Mouse (Mus musculus): ENCODE data around the gene Sapcd2. TPM values are rescaled to one million over a fixed set of nuclear protein-coding genes. Genes with fewer than 3 reads are reported as not detected.

Sapcd2 gene
- polyA plus RNA-seq, 1 experiment from 2014 or later: 25.5 TPM

Other genes starting within 250 kb of the Sapcd2 start
- 26.8 and 33.9 TPM in 2 replicates for gene Nrarp, start 191.6 kb upstream of the Sapcd2 start, polyA plus RNA-seq (2015; fragmentation: Nextera tagmentation; extraction: Ambion mirVana)
- gene Tor4a, start 175.4 kb upstream of the Sapcd2 start, polyA plus RNA-seq (2015; fragmentation: Nextera tagmentation; extraction: Ambion mirVana): 1.1 and 1.2 TPM in 2 replicates
- gene Nelfb, start 160.8 kb upstream of the Sapcd2 start, polyA plus RNA-seq (2015; fragmentation: Nextera tagmentation; extraction: Ambion mirVana): 113 and 117 TPM in 2 replicates
- gene Stpg3, start 157.7 kb upstream of the Sapcd2 start, polyA plus RNA-seq (2015; fragmentation: Nextera tagmentation; extraction: Ambion mirVana): not detected in 2 replicates
- gene Fam166a, start 153.6 kb upstream of the Sapcd2 start, polyA plus RNA-seq (2015; fragmentation: Nextera tagmentation; extraction: Ambion mirVana): 0.89 TPM in 1 of 2 replicates, not detected in the other
- 362 and 392 TPM in 2 replicates for gene Tubb4b, start 147.6 kb upstream of the Sapcd2 start, polyA plus RNA-seq (2015; fragmentation: Nextera tagmentation; extraction: Ambion mirVana)
- gene Slc34a3, start 138.0 kb upstream of the Sapcd2 start, polyA plus RNA-seq (2015; fragmentation: Nextera tagmentation; extraction: Ambion mirVana): not detected in 2 replicates
- gene Rnf224, start 135.5 kb upstream of the Sapcd2 start, polyA plus RNA-seq (2015; fragmentation: Nextera tagmentation; extraction: Ambion mirVana): not detected in 2 replicates
- 64.5 and 73.2 TPM in 2 replicates for gene Rnf208, start 130.1 kb upstream of the Sapcd2 start, polyA plus RNA-seq (2015; fragmentation: Nextera tagmentation; extraction: Ambion mirVana)
- gene Cysrt1, start 129.9 kb upstream of the Sapcd2 start, polyA plus RNA-seq (2015; fragmentation: Nextera tagmentation; extraction: Ambion mirVana): not detected in 2 replicates
- 4.9 and 5.1 TPM in 2 replicates for gene AL732309.1, start 125.5 kb upstream of the Sapcd2 start, polyA plus RNA-seq (2015; fragmentation: Nextera tagmentation; extraction: Ambion mirVana)
- 18.6 and 19.6 TPM in 2 replicates for gene Tmem203, start 116.9 kb upstream of the Sapcd2 start, polyA plus RNA-seq (2015; fragmentation: Nextera tagmentation; extraction: Ambion mirVana)
- 11.4 and 13.3 TPM in 2 replicates for gene Tprn, start 109.7 kb upstream of the Sapcd2 start, polyA plus RNA-seq (2015; fragmentation: Nextera tagmentation; extraction: Ambion mirVana)
- gene Ssna1, start 99.9 kb upstream of the Sapcd2 start, polyA plus RNA-seq (2015; fragmentation: Nextera tagmentation; extraction: Ambion mirVana): 205 and 216 TPM in 2 replicates
- gene Anapc2, start 99.8 kb upstream of the Sapcd2 start, polyA plus RNA-seq (2015; fragmentation: Nextera tagmentation; extraction: Ambion mirVana): 147 and 149 TPM in 2 replicates
- gene Tmem210, start 84.2 kb upstream of the Sapcd2 start, polyA plus RNA-seq (2015; fragmentation: Nextera tagmentation; extraction: Ambion mirVana): not detected in 2 replicates
- 0.27 TPM in 1 of 2 replicates, not detected in the other for gene Lrrc26, start 82.4 kb upstream of the Sapcd2 start, polyA plus RNA-seq (2015; fragmentation: Nextera tagmentation; extraction: Ambion mirVana)
- 17.5 and 19.0 TPM in 2 replicates for gene Grin1, start 53.1 kb upstream of the Sapcd2 start, polyA plus RNA-seq (2015; fragmentation: Nextera tagmentation; extraction: Ambion mirVana)
- gene Man1b1, start 40.0 kb upstream of the Sapcd2 start, polyA plus RNA-seq (2015; fragmentation: Nextera tagmentation; extraction: Ambion mirVana): 60.0 and 66.4 TPM in 2 replicates
- gene Dpp7, start 16.0 kb upstream of the Sapcd2 start, polyA plus RNA-seq (2015; fragmentation: Nextera tagmentation; extraction: Ambion mirVana): 19.9 and 23.7 TPM in 2 replicates
- 3.9 and 4.4 TPM in 2 replicates for gene Uap1l1, start 6.6 kb upstream of the Sapcd2 start, polyA plus RNA-seq (2015; fragmentation: Nextera tagmentation; extraction: Ambion mirVana)
- gene Entpd2, start 23.6 kb downstream of the Sapcd2 start, polyA plus RNA-seq (2015; fragmentation: Nextera tagmentation; extraction: Ambion mirVana): 0.62 and 1.0 TPM in 2 replicates
- 380 and 389 TPM in 2 replicates for gene Npdc1, start 27.0 kb downstream of the Sapcd2 start, polyA plus RNA-seq (2015; fragmentation: Nextera tagmentation; extraction: Ambion mirVana)
- 0.49 TPM in 1 of 2 replicates, not detected in the other for gene Fut7, start 50.9 kb downstream of the Sapcd2 start, polyA plus RNA-seq (2015; fragmentation: Nextera tagmentation; extraction: Ambion mirVana)
- 10.2 and 11.1 TPM in 2 replicates for gene Abca2, start 56.4 kb downstream of the Sapcd2 start, polyA plus RNA-seq (2015; fragmentation: Nextera tagmentation; extraction: Ambion mirVana)
- gene Clic3, start 84.5 kb downstream of the Sapcd2 start, polyA plus RNA-seq (2015; fragmentation: Nextera tagmentation; extraction: Ambion mirVana): 2.7 and 4.0 TPM in 2 replicates
- gene Paxx, start 88.8 kb downstream of the Sapcd2 start, polyA plus RNA-seq (2015; fragmentation: Nextera tagmentation; extraction: Ambion mirVana): 85.7 and 92.1 TPM in 2 replicates
- gene Ptgds, start 97.7 kb downstream of the Sapcd2 start, polyA plus RNA-seq (2015; fragmentation: Nextera tagmentation; extraction: Ambion mirVana): 48.6 and 80.5 TPM in 2 replicates
- gene Lcn12, start 121.6 kb downstream of the Sapcd2 start, polyA plus RNA-seq (2015; fragmentation: Nextera tagmentation; extraction: Ambion mirVana): not detected in 2 replicates
- gene Fbxw5, start 128.4 kb downstream of the Sapcd2 start, polyA plus RNA-seq (2015; fragmentation: Nextera tagmentation; extraction: Ambion mirVana): 120 and 122 TPM in 2 replicates
- gene C8g, start 129.4 kb downstream of the Sapcd2 start, polyA plus RNA-seq (2015; fragmentation: Nextera tagmentation; extraction: Ambion mirVana): 5.6 and 7.2 TPM in 2 replicates
- gene Traf2, start 174.6 kb downstream of the Sapcd2 start, polyA plus RNA-seq (2015; fragmentation: Nextera tagmentation; extraction: Ambion mirVana): 22.9 and 24.1 TPM in 2 replicates
- gene Edf1, start 185.5 kb downstream of the Sapcd2 start, polyA plus RNA-seq (2015; fragmentation: Nextera tagmentation; extraction: Ambion mirVana): 387 and 406 TPM in 2 replicates
- gene Mamdc4, start 202.5 kb downstream of the Sapcd2 start, polyA plus RNA-seq (2015; fragmentation: Nextera tagmentation; extraction: Ambion mirVana): 3.2 and 6.8 TPM in 2 replicates
- gene Phpt1, start 202.9 kb downstream of the Sapcd2 start, polyA plus RNA-seq (2015; fragmentation: Nextera tagmentation; extraction: Ambion mirVana): 190 and 193 TPM in 2 replicates
- gene Ajm1, start 209.4 kb downstream of the Sapcd2 start, polyA plus RNA-seq (2015; fragmentation: Nextera tagmentation; extraction: Ambion mirVana): 3.5 and 5.7 TPM in 2 replicates
- 67.2 and 75.9 TPM in 2 replicates for gene Rabl6, start 236.2 kb downstream of the Sapcd2 start, polyA plus RNA-seq (2015; fragmentation: Nextera tagmentation; extraction: Ambion mirVana)
- 0.24 and 0.47 TPM in 2 replicates for gene Ccdc183, start 245.4 kb downstream of the Sapcd2 start, polyA plus RNA-seq (2015; fragmentation: Nextera tagmentation; extraction: Ambion mirVana)
- gene Tmem141, start 249.7 kb downstream of the Sapcd2 start, polyA plus RNA-seq (2015; fragmentation: Nextera tagmentation; extraction: Ambion mirVana): 27.5 and 32.3 TPM in 2 replicates

Measured in midbrain, embryonic 13.5 days (tissue).